Mouse (Mus musculus) common myeloid progenitor, adult 5-6 weeks (primary cell): ENCODE measurements around the gene Fgd4. TPM values are rescaled to one million over a fixed set of nuclear protein-coding genes. Genes with fewer than 3 reads are reported as not detected.

Experiments used
- ATAC-seq: replicated peaks from 2 replicates; pipeline ENCODE4 v1.8.0; 2016; ENCODE audit warnings: low read depth, mild to moderate bottlenecking, moderate TSS enrichment, inconsistent platforms; ENCODE audit not compliant: poor library complexity, severe bottlenecking
- total RNA-seq: library from RNA; stranded (forward); fragments of 200-1000, 187-1606 nt; gene quantifications from 2 replicates; pipeline ENCODE4 v1.2.3, GENCODE M21; 2017

Fgd4 gene
- total RNA-seq, result 15.0 and 16.9 TPM in 2 replicates

- ATAC-seq, result peak; percentile 54
Measured at GRCm38 (mm10) chr16:16600461-16600860, at the start of gene Fgd4. TSS of gene Fgd4 (minus strand) at chr16:16600549.

GRCm38 (mm10) chr16:16645148-16645547, 44.8 kb upstream of the Fgd4 start:
- no peak for ATAC-seq

- no peak for ATAC-seq
Measured at GRCm38 (mm10) chr16:16633730-16634129, 33.4 kb upstream of the Fgd4 start.

- ATAC-seq, result peak; percentile 79
Measured at GRCm38 (mm10) chr16:16599586-16600401, 555 bp downstream of the Fgd4 start.

GRCm38 (mm10) chr16:16596582-16596981, 3.8 kb downstream of the Fgd4 start:
- ATAC-seq, result peak; percentile 53; the same call in 1 of the 2 replicates

- ATAC-seq, result no peak
Measured at GRCm38 (mm10) chr16:16592622-16593021, 7.7 kb downstream of the Fgd4 start.

GRCm38 (mm10) chr16:16584409-16585032, 15.8 kb downstream of the Fgd4 start:
- peak; percentile 99 for ATAC-seq

- ATAC-seq, result peak; percentile 30; the same call in 1 of the 2 replicates
Measured at GRCm38 (mm10) chr16:16576556-16576955, 23.8 kb downstream of the Fgd4 start.

- ATAC-seq, result peak; percentile 57
Measured at GRCm38 (mm10) chr16:16574508-16574907, 25.8 kb downstream of the Fgd4 start.

- ATAC-seq, result peak; percentile 33; the same call in 1 of the 2 replicates
Measured at GRCm38 (mm10) chr16:16573167-16573566, 27.2 kb downstream of the Fgd4 start.

- ATAC-seq, result peak; percentile 79
Measured at GRCm38 (mm10) chr16:16571356-16571755, 29.0 kb downstream of the Fgd4 start.

- no peak for ATAC-seq
Measured at GRCm38 (mm10) chr16:16566786-16567185, 33.6 kb downstream of the Fgd4 start.

- no peak for ATAC-seq
Measured at GRCm38 (mm10) chr16:16566215-16566614, 34.1 kb downstream of the Fgd4 start.

GRCm38 (mm10) chr16:16565786-16566185, 34.6 kb downstream of the Fgd4 start:
- peak; percentile 96 for ATAC-seq

- ATAC-seq, result no peak
Measured at GRCm38 (mm10) chr16:16560718-16561117, 39.6 kb downstream of the Fgd4 start.

- no peak for ATAC-seq
Measured at GRCm38 (mm10) chr16:16559878-16560531, 40.3 kb downstream of the Fgd4 start.

GRCm38 (mm10) chr16:16559016-16559877, 41.1 kb downstream of the Fgd4 start:
- ATAC-seq, result no peak

GRCm38 (mm10) chr16:16557738-16558137, 42.6 kb downstream of the Fgd4 start:
- no peak for ATAC-seq

- no peak for ATAC-seq
Measured at GRCm38 (mm10) chr16:16554098-16554497, 46.3 kb downstream of the Fgd4 start.

- ATAC-seq, result no peak
Measured at GRCm38 (mm10) chr16:16552197-16552596, 48.2 kb downstream of the Fgd4 start.
